Mouse (Mus musculus) cerebellum, adult 2 months (tissue): Measurements from ENCODE around the gene Sco1.
A peak's percentile ranks its signal among the peaks of the same experiment; 100 is the strongest.

Source experiments
- CTCF ChIP-seq: fragments of 200-500 bp; IDR thresholded peaks from 2 replicates; pipeline ENCODE4 v1.5.1; 2011; ENCODE audit warnings: low read depth, mild to moderate bottlenecking, control low read depth, low read length, moderate library complexity, borderline replicate concordance; ENCODE audit not compliant: insufficient read depth
- POLR2A ChIP-seq: fragments of 200-500 bp; IDR thresholded peaks from 2 replicates; pipeline ENCODE4 v1.6.1; 2011; ENCODE audit warnings: low read length, control low read depth, borderline replicate concordance; ENCODE audit not compliant: insufficient read depth

DNA sequence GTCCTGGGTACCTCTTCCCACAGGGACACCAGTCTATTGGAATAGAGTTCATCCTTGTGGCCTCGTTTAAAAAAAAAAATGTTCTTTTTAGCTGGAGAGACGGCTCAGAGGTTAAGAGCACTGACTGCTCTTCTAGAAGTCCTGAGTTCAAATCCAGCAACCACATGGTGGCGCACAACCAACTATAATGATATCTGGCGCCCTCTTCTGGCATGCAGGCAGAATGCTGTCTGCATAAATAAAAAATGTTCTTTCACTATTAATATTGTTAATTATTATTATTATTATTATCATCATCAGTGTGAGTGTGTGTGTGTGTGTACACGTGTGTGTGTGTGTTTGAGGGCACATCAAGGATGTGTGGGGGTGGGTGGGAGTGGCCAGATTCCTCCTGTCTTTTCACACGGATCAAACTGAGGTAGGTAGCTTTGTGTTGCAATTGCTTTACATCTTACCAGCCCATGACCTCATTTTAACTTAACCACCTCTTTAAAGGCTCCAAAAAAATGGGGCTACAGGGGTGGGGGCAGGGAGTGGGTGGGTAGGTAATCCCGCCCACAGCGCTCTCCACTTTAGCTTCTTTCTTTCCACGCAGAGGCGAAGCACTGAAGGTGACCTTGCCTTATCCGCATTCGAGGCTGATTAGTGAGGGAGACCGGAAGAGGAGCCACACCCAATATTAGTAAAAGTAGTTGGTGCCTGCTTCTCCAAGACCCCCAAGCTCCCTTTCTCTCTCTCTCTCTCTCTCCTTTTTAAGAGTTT lies 29.9 kb upstream of the Sco1 start:
- no peak for TF ChIP-seq POLR2A
- TF ChIP-seq CTCF: peak; percentile 27; the same call in 1 of the 2 replicates
